Mouse (Mus musculus): ENCODE data around the gene Vpreb1.

Gene Vpreb1

GRCm38 (mm10) chr16:16854836-16855235, 15.8 kb downstream of the Vpreb1 start:
- peak; percentile 82 for DNase-seq

- DNase-seq: no peak
Measured at GRCm38 (mm10) chr16:16852411-16852810, 18.2 kb downstream of the Vpreb1 start.

- no peak for DNase-seq
Measured at GRCm38 (mm10) chr16:16849196-16849595, 21.4 kb downstream of the Vpreb1 start.

- DNase-seq: no peak
Measured at GRCm38 (mm10) chr16:16829671-16830070, 41.0 kb downstream of the Vpreb1 start.

GRCm38 (mm10) chr16:16828757-16829615, 41.7 kb downstream of the Vpreb1 start, which contains the start of gene Spag6l:
Spag6l (minus strand) TSS chr16:16829456.
- DNase-seq: peak; percentile 31

- no peak for DNase-seq
Measured at GRCm38 (mm10) chr16:16826223-16826622, 44.4 kb downstream of the Vpreb1 start.

GRCm38 (mm10) chr16:16825476-16825875, 45.2 kb downstream of the Vpreb1 start:
- no peak for DNase-seq

Measured in kidney, adult 18-20 months (tissue).